Mouse (Mus musculus) embryonic fibroblast, embryonic 13.5 days (primary cell): ENCODE results near the gene Glrx5.

ENCODE experiments used
- CTCF ChIP-seq: IDR thresholded peaks from 2 replicates; pipeline ENCODE4 v1.5.1; 2011; ENCODE audit warnings: mild to moderate bottlenecking, control low read depth, low read length, moderate library complexity, borderline replicate concordance; ENCODE audit not compliant: insufficient read depth
- POLR2A ChIP-seq: IDR thresholded peaks from 2 replicates; pipeline ENCODE4 v1.6.1; 2011; ENCODE audit warnings: low read depth, mild to moderate bottlenecking, control low read depth, low read length, moderate library complexity

DNA sequence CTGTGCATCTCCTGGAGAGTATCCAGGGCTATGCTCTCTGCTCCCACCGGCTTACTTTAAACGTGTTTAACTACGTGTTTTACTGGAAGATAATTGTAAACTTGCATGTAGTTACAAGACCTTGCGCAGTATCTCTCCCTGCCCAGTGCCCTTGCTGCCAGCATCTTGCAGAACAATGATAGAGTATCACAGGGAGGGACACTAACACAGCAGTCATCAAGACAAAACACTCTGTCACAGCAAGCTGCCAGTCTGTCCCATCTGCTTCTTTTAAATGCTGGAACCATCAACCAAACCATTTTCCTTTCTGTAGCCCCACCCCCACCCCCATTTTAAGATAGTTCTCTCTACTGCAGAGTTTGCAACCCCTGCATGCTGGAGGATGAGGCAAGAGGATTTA is 16.3 kb upstream of the Glrx5 start:
- TF ChIP-seq POLR2A (no peak), CTCF (no peak)
